Mouse (Mus musculus) common myeloid progenitor, adult 5-6 weeks (primary cell): Measurements from ENCODE around the gene Usp53. TPM values are rescaled to one million over a fixed set of nuclear protein-coding genes. Genes with fewer than 3 reads are reported as not detected.

Experiments
- ATAC-seq: replicated peaks from 2 replicates; pipeline ENCODE4 v1.8.0; 2016; ENCODE audit warnings: low read depth, mild to moderate bottlenecking, moderate TSS enrichment, inconsistent platforms; ENCODE audit not compliant: poor library complexity, severe bottlenecking
- total RNA-seq: library from RNA; stranded (forward); fragments of 200-1000, 187-1606 nt; gene quantifications from 2 replicates; pipeline ENCODE4 v1.2.3, GENCODE M21; 2017

Gene Usp53
- total RNA-seq, 1 experiment from 2014 or later: 20.8 TPM

DNA sequence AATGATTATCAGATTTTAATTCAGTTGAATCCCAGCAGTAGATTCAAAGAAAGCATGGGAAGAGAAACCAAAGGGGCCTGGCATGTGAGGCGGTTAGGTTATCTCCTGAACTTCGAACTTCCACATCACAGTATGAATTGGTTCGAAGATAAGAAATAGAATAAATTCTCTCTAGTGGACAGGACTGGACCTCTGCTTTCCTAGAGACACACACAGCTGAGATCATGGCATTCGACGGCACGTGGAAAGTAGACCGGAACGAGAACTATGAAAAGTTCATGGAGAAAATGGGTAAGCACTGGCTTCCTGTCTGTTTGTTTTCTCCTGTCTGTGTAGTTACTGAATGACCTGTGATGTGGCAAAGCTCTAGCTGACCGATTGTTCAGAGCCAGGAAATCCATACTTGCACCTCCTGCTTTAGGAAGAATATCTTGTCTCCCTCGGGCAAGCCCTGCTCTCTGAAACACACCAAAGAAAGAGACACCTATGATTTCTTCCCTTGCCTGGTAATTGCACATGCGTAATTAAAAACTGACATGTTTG, 89.0 kb downstream of the Usp53 start:
- no peak for ATAC-seq

- no peak for ATAC-seq
These were observed 89.5 kb downstream of the Usp53 start, which contains the start of gene Fabp2 for GRCm38 (mm10) chr3:122894772-122895171. Gene Fabp2 (plus strand): TSS chr3:122895072.

DNA sequence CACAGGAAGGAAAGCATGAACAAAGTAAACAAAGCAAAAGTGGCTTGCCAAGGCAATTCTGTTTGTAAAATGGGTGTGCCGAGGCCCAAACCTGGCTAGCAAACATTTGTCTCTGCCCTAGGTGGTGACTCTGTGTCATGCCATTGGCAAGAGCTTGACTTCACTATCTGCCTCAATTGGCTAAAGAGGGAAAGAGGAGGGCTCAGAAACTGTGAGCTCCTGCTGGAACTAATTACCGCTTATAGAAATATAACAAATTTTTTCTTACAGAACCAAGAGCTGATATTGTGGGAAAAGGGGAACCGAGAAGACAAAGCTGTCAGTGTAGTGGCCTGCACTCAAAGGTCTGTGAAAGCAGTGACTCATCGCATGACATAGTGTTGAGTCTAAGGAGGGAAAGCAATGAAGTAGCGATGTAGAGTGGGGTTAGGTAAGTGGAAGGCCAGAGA, 95.9 kb downstream of the Usp53 start:
- ATAC-seq: peak; percentile 58

DNA sequence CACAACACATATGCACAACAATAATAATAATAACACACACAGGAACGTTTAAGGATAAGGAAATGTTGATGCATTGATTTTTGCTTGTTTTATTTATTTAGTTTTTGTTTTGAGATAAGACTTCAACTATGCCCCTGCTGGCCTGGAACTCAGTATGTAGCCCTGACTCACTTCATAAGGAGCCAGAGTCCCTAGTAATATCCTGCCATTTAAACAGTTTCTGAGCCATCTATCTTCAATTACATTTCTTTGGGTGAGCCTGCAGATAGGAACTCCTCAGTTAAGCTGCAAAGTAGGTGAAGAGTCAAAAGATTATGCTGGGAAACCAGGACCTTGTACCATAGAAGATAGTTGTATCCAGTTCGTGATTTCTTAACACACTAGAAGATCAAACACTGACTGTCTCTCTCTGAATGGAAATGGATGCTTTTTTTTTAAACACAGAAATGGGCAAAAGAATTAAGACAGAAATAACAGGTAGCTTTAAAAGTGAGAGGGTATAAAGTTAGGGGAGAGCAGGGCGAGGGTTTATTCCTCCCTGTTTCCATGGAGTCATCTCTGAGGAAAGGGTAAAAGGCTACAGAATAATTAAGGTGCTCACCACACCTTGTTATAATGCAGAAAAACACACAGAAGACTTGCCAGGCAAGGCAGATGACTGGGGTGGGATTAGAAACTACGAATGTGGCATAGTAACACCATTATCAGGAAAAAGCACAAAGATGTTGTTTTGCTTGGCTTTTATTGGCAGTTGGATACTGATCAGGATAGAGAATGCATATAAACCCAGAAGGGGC, 96.6 kb downstream of the Usp53 start:
- ATAC-seq: no peak

Other genes with a start within 250 kb of the Usp53 start
- not detected in 2 replicates for gene Fabp2, start 89.4 kb downstream of the Usp53 start, total RNA-seq
- not detected in 2 replicates for gene Gm10959, start 65.2 kb downstream of the Usp53 start, total RNA-seq
- gene 1810037I17Rik, start 60.3 kb downstream of the Usp53 start, total RNA-seq: 27.8 and 34.7 TPM in 2 replicates
- not detected in 2 replicates for gene Myoz2, start 50.5 kb upstream of the Usp53 start, total RNA-seq